Mouse (Mus musculus): ENCODE data around the gene Pou3f1. TPM values are rescaled to one million over a fixed set of nuclear protein-coding genes. Genes with fewer than 3 reads are reported as not detected.
A peak's percentile ranks its signal among the peaks of the same experiment; 100 is the strongest.

Pou3f1 gene
- polyA plus RNA-seq, 1 experiment from 2014 or later, result 0.13 TPM

DNA sequence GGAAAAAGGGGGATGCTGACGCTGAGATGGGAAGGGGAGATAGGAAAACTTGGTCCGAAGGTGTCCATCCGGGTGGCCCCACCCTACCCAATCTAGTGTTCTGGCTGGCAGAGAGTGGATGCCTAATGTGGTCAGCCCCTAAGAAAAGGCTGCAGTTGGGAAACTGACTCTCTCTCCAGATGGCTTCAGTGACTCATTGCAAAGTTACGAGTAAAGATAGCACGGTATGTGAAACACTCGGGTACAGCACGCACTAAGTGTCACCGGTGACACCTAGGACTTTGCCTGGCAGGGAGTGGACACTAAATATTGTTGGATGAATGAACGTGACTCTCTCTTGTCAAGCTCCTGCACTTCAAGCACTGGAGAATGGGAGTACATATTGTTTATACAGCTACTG is 12.7 kb upstream of the Pou3f1 start:
- ATAC-seq (ENCODE audit: insufficient read depth, low FRiP score), result no peak
- Histone ChIP-seq H3K4me1 (ENCODE audit: control insufficient read depth, insufficient read depth, low read length) (peaks cover 6% of the 10 kb centered on the region; the same call in 1 of the 2 replicates), H3K4me3 (replicated peaks; ENCODE audit: low read length) (no peak overlapping the region), H3K36me3 (ENCODE audit: control insufficient read depth, insufficient read depth, low read length) (no peaks in the 10 kb centered on the region), H3K27ac (ENCODE audit: low read length) (no peak overlapping the region), H3K9ac (ENCODE audit: low read length) (no peak overlapping the region), H3K9me3 (replicated peaks; ENCODE audit: control insufficient read depth, low read length) (no peaks in the 10 kb centered on the region), H3K27me3 (ENCODE audit: control insufficient read depth, insufficient read depth, low read length) (peaks cover 7% of the 10 kb centered on the region; the same call in 1 of the 2 replicates), H3K4me2 (ENCODE audit: low read depth, low read length) (no peak overlapping the region)
- 87% methylated on average over 9 of the region's 9 CpGs for WGBS

GRCm38 (mm10) chr4:124644974-124645433 is 11.6 kb upstream of the Pou3f1 start:
- Histone ChIP-seq H3K4me1 (ENCODE audit: control insufficient read depth, insufficient read depth, low read length) (peaks cover 6% of the 10 kb centered on the region; the same call in 1 of the 2 replicates), H3K36me3 (ENCODE audit: control insufficient read depth, insufficient read depth, low read length) (no peaks in the 10 kb centered on the region), H3K27ac (ENCODE audit: low read length) (no peak overlapping the region), H3K4me3 (replicated peaks; ENCODE audit: low read length) (no peak overlapping the region), H3K9ac (ENCODE audit: low read length) (no peak overlapping the region), H3K4me2 (ENCODE audit: low read depth, low read length) (no peak overlapping the region), H3K27me3 (ENCODE audit: control insufficient read depth, insufficient read depth, low read length) (peaks cover 4% of the 10 kb centered on the region; the same call in 1 of the 2 replicates), H3K9me3 (replicated peaks; ENCODE audit: control insufficient read depth, low read length) (no peaks in the 10 kb centered on the region)
- WGBS, result 6% methylated on average over 3 of the region's 3 CpGs
- peak; percentile 45; the same call in 1 of the 2 replicates for ATAC-seq (ENCODE audit: insufficient read depth, low FRiP score)

DNA sequence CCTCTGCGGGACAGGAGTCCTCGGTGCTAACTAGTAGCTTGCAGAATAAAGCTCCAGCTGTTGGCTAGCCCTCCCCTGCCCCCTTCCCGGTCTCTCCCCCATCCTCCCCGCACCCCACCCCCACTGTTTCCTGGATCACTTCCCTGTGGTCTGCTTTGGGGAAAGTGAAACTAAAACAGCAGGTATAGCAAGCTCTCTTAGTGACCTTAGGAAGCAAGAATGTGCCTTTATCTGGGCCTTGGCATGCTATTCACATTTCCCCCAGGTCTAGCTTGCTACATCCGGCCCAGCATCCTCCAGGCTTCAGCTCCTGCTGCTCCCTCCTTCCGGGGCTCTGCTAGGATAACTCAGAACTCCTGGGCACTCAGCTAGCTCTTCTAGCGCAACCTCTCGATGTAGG is 10.0 kb upstream of the Pou3f1 start:
- H3K4me3 ChIP-seq (replicated peaks; ENCODE audit: low read length), result 0 out of 2 replicates have a peak overlapping the region, but pooled peaks have one; percentile 6
- no peak overlapping the region for H3K27ac ChIP-seq (ENCODE audit: low read length)
- H3K27me3 ChIP-seq (ENCODE audit: control insufficient read depth, insufficient read depth, low read length), result no peaks in the 10 kb centered on the region

GRCm38 (mm10) chr4:124647909-124648308 is 8.7 kb upstream of the Pou3f1 start:
- H3K27me3 ChIP-seq (ENCODE audit: control insufficient read depth, insufficient read depth, low read length), result 0 out of 2 replicates have a peak, but pooled peaks cover 4% of the 10 kb centered on the region
- ATAC-seq (ENCODE audit: insufficient read depth, low FRiP score), result no peak

More for the DNA sequence above, 10.0 kb upstream of the Pou3f1 start:
- H3K4me2 ChIP-seq (ENCODE audit: low read depth, low read length), result peak overlapping the region; percentile 30; the same call in 1 of the 2 replicates
- peaks cover 6% of the 10 kb centered on the region; the same call in 1 of the 2 replicates for H3K4me1 ChIP-seq (ENCODE audit: control insufficient read depth, insufficient read depth, low read length)
- WGBS, result 10% methylated on average over 8 of the region's 8 CpGs
- H3K9me3 ChIP-seq (replicated peaks; ENCODE audit: control insufficient read depth, low read length), result no peaks in the 10 kb centered on the region
- H3K36me3 ChIP-seq (ENCODE audit: control insufficient read depth, insufficient read depth, low read length), result no peaks in the 10 kb centered on the region
- H3K9ac ChIP-seq (ENCODE audit: low read length), result 0 out of 2 replicates have a peak overlapping the region, but pooled peaks have one; percentile 10
- ATAC-seq (ENCODE audit: insufficient read depth, low FRiP score), result 0 out of 2 replicates have a peak, but pooled peaks have one; percentile 11

DNA sequence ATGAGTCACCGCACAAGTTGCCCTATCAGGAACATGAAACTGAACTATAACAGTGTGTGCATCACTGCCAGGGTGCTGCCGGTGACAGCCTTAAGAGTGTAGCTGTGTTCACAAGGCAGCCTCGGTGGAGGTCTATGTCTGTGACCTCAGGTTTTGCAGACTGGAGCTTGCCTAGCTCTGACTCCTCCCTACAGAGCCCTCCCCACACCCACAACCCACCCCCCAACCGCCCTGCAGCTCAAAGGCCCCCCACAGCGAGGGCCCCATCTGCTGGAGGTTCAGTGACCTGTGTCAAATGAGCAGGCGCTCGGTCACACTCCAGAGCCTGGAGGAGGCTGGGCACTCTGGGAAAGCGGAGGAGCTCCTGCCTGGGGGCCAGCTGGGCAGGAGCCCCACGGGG is 3.7 kb upstream of the Pou3f1 start:
- H3K4me1 ChIP-seq (ENCODE audit: control insufficient read depth, insufficient read depth, low read length), result peaks cover 6% of the 10 kb centered on the region
- H3K36me3 ChIP-seq (ENCODE audit: control insufficient read depth, insufficient read depth, low read length), result no peaks in the 10 kb centered on the region
- no peaks in the 10 kb centered on the region for H3K9me3 ChIP-seq (replicated peaks; ENCODE audit: control insufficient read depth, low read length)
- H3K9ac ChIP-seq (ENCODE audit: low read length), result no peak overlapping the region
- no peak overlapping the region for H3K27ac ChIP-seq (ENCODE audit: low read length)
- peaks cover 47% of the 10 kb centered on the region for H3K27me3 ChIP-seq (ENCODE audit: control insufficient read depth, insufficient read depth, low read length)
- H3K4me3 ChIP-seq (replicated peaks; ENCODE audit: low read length), result no peak overlapping the region
- WGBS, result 6% methylated on average over 9 of the region's 9 CpGs
- no peak for ATAC-seq (ENCODE audit: insufficient read depth, low FRiP score)
- H3K4me2 ChIP-seq (ENCODE audit: low read depth, low read length), result no peak overlapping the region

More at GRCm38 (mm10) chr4:124647909-124648308, 8.7 kb upstream of the Pou3f1 start:
- peaks cover 6% of the 10 kb centered on the region; the same call in 1 of the 2 replicates for H3K4me1 ChIP-seq (ENCODE audit: control insufficient read depth, insufficient read depth, low read length)
- H3K9me3 ChIP-seq (replicated peaks; ENCODE audit: control insufficient read depth, low read length), result no peaks in the 10 kb centered on the region
- no peak overlapping the region for H3K4me2 ChIP-seq (ENCODE audit: low read depth, low read length)
- no peak overlapping the region for H3K9ac ChIP-seq (ENCODE audit: low read length)
- H3K4me3 ChIP-seq (replicated peaks; ENCODE audit: low read length), result no peak overlapping the region
- no peak overlapping the region for H3K27ac ChIP-seq (ENCODE audit: low read length)
- WGBS, result 26% methylated on average over 5 of the region's 5 CpGs
- H3K36me3 ChIP-seq (ENCODE audit: control insufficient read depth, insufficient read depth, low read length), result no peaks in the 10 kb centered on the region

- H3K4me3 ChIP-seq (replicated peaks; ENCODE audit: low read length), result peak overlapping the region; percentile 65
- H3K4me1 ChIP-seq (ENCODE audit: control insufficient read depth, insufficient read depth, low read length), result peaks cover 21% of the 10 kb centered on the region
- H3K9me3 ChIP-seq (replicated peaks; ENCODE audit: control insufficient read depth, low read length), result no peaks in the 10 kb centered on the region
- H3K9ac ChIP-seq (ENCODE audit: low read length), result peak overlapping the region; percentile 58
- peaks cover 84% of the 10 kb centered on the region for H3K27me3 ChIP-seq (ENCODE audit: control insufficient read depth, insufficient read depth, low read length)
- no peak overlapping the region for H3K27ac ChIP-seq (ENCODE audit: low read length)
- WGBS, result under 1% methylated on average over 75 of the region's 92 CpGs
- ATAC-seq (ENCODE audit: insufficient read depth, low FRiP score), result peak; percentile 91
- no peaks in the 10 kb centered on the region for H3K36me3 ChIP-seq (ENCODE audit: control insufficient read depth, insufficient read depth, low read length)
- peak overlapping the region; percentile 97 for H3K4me2 ChIP-seq (ENCODE audit: low read depth, low read length)
Measured at GRCm38 (mm10) chr4:124656854-124657650, 445 bp downstream of the Pou3f1 start.

DNA sequence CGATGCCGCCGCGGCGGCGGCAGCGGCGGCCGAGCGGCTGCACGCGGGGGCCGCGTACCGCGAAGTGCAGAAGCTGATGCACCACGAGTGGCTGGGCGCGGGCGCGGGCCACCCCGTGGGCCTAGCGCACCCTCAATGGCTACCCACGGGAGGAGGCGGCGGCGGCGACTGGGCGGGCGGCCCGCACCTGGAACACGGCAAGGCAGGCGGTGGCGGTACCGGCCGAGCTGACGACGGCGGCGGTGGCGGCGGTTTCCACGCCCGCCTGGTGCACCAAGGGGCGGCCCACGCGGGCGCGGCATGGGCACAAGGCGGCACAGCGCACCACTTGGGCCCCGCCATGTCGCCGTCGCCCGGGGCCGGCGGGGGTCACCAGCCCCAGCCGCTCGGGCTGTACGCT is 1.2 kb downstream of the Pou3f1 start:
- H3K27me3 ChIP-seq (ENCODE audit: control insufficient read depth, insufficient read depth, low read length), result peaks cover 87% of the 10 kb centered on the region
- no peak for ATAC-seq (ENCODE audit: insufficient read depth, low FRiP score)
- WGBS, result 2% methylated on average over 59 of the region's 61 CpGs
- peak overlapping the region; percentile 54 for H3K9ac ChIP-seq (ENCODE audit: low read length)
- no peaks in the 10 kb centered on the region for H3K9me3 ChIP-seq (replicated peaks; ENCODE audit: control insufficient read depth, low read length)
- H3K4me3 ChIP-seq (replicated peaks; ENCODE audit: low read length), result peak overlapping the region; percentile 65
- no peaks in the 10 kb centered on the region for H3K36me3 ChIP-seq (ENCODE audit: control insufficient read depth, insufficient read depth, low read length)
- peaks cover 21% of the 10 kb centered on the region for H3K4me1 ChIP-seq (ENCODE audit: control insufficient read depth, insufficient read depth, low read length)
- peak overlapping the region; percentile 97 for H3K4me2 ChIP-seq (ENCODE audit: low read depth, low read length)
- H3K27ac ChIP-seq (ENCODE audit: low read length), result no peak overlapping the region

DNA sequence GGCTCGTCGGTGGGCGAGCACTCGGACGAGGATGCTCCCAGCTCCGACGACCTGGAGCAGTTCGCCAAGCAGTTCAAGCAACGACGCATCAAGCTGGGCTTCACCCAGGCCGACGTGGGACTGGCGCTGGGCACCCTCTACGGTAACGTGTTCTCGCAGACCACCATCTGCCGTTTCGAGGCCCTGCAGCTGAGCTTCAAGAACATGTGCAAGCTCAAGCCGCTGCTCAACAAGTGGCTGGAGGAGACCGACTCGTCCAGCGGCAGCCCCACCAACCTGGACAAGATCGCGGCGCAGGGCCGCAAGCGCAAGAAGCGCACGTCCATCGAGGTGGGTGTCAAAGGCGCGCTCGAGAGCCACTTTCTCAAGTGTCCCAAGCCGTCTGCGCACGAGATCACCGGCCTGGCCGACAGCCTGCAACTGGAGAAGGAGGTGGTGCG is 1.8 kb downstream of the Pou3f1 start:
- ATAC-seq (ENCODE audit: insufficient read depth, low FRiP score), result no peak
- Histone ChIP-seq H3K9me3 (replicated peaks; ENCODE audit: control insufficient read depth, low read length) (no peaks in the 10 kb centered on the region), H3K27ac (ENCODE audit: low read length) (no peak overlapping the region), H3K4me1 (ENCODE audit: control insufficient read depth, insufficient read depth, low read length) (peaks cover 21% of the 10 kb centered on the region), H3K27me3 (ENCODE audit: control insufficient read depth, insufficient read depth, low read length) (peaks cover 91% of the 10 kb centered on the region), H3K4me3 (replicated peaks; ENCODE audit: low read length) (peak overlapping the region; percentile 65; the same call in 1 of the 2 replicates), H3K4me2 (ENCODE audit: low read depth, low read length) (no peak overlapping the region), H3K36me3 (ENCODE audit: control insufficient read depth, insufficient read depth, low read length) (no peaks in the 10 kb centered on the region), H3K9ac (ENCODE audit: low read length) (no peak overlapping the region)
- under 1% methylated on average over 39 of the region's 39 CpGs for WGBS
